Mouse (Mus musculus): Measurements from ENCODE around the gene Hoxa11. TPM values are rescaled to one million over a fixed set of nuclear protein-coding genes. Genes with fewer than 3 reads are reported as not detected.

The Hoxa11 gene
- polyA plus RNA-seq (2012; rRNA removed), result 0.01 TPM in 1 of 2 replicates, not detected in the other

DNA sequence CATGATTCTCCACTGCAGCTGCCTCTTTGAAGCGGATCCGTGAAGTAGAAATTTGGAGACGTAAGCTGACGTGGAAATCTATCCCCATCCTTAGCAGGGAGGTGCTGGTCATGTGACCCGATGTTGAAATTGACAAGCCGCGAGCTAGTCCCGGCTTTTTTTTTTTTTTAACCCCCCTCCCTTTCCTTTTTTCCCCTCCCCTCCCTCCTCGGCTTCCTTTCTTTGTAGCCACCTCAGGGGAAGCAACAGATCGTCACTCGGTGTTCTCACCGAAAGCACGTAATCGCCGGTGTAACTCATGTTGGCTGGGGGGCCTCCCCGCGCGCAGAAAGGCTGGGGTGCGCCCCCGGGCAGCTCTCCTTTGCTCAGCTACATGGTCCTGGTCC, at the start of gene Hoxa11:
Gene Hoxa11, minus strand, starts transcription at position 54 of the 386 bp plus-strand sequence.

DNA sequence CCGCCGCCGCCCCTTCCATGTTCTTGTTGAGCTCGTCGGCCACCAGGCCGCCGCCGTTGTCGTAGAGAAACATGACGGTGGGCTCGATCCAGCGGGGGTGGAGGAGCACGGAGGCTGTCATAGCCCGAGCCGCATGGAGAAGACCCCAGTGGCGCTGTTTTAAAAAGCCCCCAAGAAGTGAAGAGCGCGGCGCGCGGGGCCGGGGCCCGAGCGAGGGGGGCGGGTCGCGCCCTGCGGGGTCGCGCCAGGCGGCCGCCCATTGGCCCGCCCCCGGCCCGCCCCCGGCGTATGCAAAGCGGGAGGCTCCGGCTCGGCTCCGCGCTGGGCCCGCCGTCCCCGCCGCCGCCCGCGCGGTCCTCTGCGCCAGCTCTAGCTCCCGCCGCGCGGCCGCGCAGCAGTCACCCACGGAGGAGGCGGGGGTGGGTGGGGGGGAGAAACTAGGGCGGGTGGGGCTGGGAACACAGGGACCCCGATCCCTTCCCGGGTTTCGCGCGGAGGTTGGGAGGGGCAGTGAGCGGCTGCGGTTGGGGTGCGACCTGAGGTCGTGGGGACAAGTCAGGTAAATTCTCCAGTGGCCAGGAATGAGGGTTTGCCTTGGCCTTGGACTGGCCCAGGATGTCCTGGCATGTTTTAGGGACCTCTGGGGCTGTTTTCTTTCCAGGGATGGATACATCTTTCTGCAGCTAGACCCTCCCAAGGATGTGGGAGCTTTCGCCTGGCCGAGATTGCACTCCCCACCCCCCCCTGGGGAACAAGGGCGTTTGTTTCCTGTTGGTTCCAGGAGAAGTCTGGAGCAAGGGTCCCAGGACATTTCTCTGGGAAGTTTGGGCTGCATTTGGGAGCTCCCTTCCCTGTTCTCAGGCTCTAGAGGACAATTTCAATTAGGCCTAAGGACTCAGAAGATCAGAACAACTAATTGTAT, 15.3 kb upstream of the Hoxa11 start, which contains the start of gene Hoxa13:
Gene Hoxa13, minus strand, starts transcription at position 227 of the 922 bp plus-strand sequence.

DNA sequence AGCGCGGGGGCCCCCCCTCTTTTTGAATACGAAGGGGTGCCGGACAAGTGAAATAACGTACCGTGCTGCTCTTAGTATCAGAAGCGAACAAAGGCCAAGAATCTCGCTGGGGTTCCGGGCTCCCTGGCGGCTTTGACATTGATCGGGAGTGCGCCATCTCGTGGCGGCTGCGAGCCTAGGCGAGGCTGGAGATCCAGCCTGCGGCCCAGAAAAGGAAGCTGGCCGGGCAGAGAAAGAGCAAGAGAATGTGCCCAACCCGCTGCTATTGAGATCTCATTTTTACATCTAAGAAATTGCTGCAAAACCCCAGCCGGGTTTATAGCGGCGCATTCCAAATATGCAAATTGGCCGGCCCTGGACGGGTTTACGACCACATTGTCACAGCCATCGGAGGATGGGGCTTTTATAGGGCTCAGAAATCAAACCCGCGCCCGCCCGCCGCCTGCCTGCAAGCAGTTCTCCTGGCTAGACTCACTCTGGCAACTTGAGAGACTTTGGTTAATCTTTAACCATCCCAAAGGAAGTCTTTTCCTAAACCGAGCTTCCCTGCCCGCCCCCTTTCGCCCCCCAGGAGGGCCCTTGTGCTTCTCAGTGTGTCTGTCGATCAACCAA, 5.1 kb downstream of the Hoxa11 start, which contains the start of gene Hoxa10:
Gene Hoxa10, minus strand, starts transcription at position 466 of the 612 bp plus-strand sequence.

DNA sequence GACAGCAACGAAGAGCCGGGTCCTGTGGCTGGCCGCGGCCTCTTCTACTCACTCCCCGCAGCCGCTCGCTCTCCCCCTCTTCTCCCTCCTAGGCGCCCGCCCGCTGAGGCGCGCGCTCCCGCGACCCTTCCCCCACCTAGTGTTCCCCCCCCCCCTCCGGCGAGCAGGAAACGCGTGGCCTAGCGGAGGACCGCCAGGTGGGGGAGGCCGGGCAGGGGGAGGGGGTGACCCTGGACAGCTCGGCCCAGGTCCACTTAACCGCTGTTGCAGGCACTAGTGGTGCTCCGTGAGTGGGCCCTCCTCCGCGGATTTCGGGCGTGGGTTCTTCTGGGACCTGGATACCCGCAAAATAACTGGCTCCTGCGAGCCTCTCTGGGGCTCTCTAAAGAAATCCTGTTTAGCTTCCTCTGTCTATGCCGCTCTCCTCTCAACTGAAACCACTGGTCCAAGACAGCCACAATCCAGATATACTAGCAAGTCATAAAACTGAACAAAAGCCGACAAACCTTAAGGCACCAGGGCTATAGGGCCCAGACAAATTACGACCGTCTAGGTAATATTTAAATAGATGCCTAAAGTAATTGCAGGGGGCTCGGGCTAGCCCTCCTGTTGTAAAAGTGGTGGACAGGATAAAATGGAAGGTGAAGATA, 15.0 kb downstream of the Hoxa11 start, which contains the start of gene Hoxa9:
Gene Hoxa9, minus strand, starts transcription at position 574 of the 650 bp plus-strand sequence.

DNA sequence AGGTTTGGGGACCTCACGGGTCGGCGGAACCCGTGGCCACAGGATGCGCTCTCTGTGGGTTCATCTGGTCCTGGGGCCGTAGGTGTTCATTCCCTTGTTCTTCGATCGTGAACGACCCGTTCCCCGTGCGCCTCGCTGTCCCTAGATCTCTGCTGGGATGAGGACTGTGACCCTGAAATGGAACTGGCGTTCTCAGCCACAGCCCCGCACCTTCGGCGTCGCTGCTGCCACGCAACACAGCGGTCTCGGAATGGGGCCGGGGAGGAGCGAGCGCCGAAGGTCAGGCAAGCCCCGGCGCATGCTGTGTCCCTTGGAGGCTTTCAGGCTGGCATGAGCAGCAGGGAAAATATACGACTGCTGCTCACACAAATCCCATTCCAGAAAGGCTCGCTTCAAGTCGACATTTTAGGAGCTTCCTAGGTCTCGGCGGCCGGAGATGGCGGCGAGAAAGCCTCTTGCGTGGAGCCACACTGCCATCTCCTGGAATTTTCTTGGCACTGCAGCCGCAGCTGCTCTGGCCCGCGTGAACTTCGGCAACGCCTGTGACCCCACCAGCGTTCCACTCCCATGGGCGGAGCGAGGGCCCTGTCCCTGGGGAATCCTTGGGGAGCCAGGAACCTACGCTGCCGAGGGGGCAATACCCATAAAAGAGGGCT, 24.1 kb downstream of the Hoxa11 start, which contains the start of gene Hoxa7:
Gene Hoxa7, minus strand, starts transcription at position 518 of the 656 bp plus-strand sequence.

DNA sequence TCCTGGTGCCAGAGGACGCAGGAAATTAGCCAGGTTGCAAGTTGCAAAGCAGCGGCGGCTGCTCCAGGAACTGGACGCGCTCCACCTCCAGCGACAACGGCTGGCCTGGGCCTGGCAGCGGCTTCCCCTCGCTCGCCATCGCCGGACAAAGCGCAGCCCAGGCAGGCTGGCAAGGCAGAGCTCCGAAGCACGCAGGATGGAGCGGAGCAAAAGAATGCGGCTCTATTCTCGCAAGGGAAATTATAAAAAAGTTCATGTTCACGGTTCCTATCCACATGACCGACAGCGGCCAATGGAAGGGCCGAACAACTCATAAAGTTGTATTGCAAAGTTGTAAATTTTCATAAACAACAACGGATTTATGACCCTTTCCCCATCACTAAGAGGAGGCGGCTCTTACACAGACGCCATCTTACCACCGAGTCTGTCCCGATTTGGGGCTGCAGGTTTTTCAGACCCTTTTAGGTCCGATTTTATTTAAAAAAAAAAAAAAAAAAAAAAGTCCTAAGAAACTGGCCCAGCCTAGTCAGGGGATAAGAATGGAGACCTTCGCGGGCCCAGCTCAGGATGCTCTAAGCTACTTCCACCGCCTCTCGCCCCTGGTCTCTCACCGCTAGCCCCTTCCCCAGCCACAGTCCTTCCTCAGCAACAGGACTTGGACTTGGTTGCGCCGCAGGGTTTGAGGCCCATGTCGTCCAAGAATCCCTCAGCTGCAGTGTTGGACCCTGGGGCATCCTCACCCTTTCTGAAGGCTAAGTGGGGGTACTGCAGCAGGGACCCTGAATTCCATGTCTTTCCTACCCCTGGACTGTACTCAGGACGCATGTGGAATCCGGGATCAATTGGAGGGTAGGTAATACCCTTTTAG, 32.3 kb downstream of the Hoxa11 start, which contains the start of the genes Hoxa3 and Gm28308:
Gene Hoxa3, minus strand, starts transcription at position 218 of the 868 bp plus-strand sequence.
Gene Gm28308, minus strand, starts transcription at position 221 of the 868 bp plus-strand sequence.

DNA sequence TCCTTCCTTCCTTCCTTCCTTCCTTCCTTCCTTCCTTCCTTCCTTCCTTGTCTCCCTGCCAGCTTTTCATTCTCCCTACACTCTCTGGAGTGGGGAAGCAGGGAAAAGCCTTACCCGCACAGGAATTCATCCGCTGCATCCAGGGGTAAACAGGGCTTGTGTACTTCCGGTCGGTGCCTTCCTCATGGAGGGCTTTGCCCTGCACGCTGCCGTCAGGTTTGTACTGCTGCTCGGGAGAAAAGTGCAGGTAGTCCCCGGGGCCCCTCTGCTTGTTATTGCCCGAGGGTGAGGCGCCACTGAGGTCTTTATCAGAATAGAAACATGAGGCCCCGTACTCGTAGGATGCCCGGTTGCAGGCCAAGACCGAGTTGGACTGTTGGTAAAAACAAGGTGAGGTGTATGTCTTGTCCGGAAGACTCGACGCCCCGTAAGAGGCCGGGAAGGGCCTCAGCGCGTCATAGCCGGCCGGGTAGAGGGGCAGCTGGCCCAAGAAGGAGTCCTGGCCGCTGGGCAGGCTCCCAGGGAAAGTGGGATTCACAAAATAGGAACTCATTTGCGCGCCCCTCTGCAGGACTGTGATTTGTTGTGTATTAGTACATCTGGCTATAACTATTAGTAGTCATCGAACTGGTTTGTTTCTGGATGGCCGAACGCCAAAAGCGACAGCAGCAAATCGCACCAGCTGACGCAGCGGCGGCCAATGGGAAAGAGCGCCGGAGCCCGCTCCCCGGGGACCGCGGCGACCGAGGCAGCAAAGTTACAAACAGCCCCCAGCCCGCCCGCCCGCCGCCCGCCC, 37.3 kb downstream of the Hoxa11 start, which contains the start of gene Hoxa6:
Gene Hoxa6, minus strand, starts transcription at position 651 of the 796 bp plus-strand sequence.

DNA sequence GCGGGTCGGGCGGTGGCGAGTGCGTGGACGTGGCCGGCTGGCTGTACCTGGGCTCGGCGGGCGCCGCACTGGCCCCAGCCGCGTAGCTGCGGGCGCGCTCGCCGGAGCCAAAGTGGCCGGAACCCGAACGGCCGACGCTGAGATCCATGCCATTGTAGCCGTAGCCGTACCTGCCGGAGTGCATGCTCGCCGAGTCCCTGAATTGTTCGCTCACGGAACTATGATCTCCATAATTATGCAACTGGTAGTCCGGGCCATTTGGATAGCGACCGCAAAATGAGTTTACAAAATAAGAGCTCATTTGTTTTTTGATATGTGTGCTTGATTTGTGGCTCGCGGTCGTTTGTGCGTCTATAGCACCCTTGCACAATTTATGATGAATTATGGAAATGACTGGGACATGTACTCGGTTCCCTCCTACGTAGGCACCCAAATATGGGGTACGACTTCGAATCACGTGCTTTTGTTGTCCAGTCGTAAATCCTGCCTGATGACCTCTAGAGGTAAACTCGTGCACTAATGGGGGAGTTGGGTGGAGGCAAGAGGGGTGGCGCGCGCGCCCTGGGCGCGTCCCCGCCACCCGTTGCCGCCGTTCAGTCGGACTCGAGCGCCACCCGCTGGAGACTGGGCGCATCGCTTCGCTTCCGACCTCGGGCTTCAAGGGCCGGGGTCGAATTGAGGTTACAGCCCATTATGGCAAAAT, 41.4 kb downstream of the Hoxa11 start, which contains the start of gene Hoxa5:
Gene Hoxa5, minus strand, starts transcription at position 538 of the 703 bp plus-strand sequence.

Other genes starting within 250 kb of the Hoxa11 start
- gene Skap2, start 233.3 kb downstream of the Hoxa11 start, polyA plus RNA-seq (2012; rRNA removed), result 11.2 and 12.2 TPM in 2 replicates
- gene Hoxa1, start 87.5 kb downstream of the Hoxa11 start, polyA plus RNA-seq (2012; rRNA removed), result 0.25 and 0.27 TPM in 2 replicates
- gene Hoxa2, start 81.0 kb downstream of the Hoxa11 start, polyA plus RNA-seq (2012; rRNA removed), result 0.31 and 0.37 TPM in 2 replicates
- 0.06 TPM in 2 replicates for gene 5730596B20Rik, start 68.3 kb downstream of the Hoxa11 start, polyA plus RNA-seq (2012; rRNA removed)
- gene Hoxa4, start 54.1 kb downstream of the Hoxa11 start, polyA plus RNA-seq (2012; rRNA removed), result 0.27 and 0.32 TPM in 2 replicates
- gene Hoxa5, start 41.2 kb downstream of the Hoxa11 start, polyA plus RNA-seq (2012; rRNA removed), result 0.50 and 0.79 TPM in 2 replicates
- gene Hoxa6, start 37.1 kb downstream of the Hoxa11 start, polyA plus RNA-seq (2012; rRNA removed), result 0.03 and 0.07 TPM in 2 replicates
- 0.44 and 0.45 TPM in 2 replicates for gene Hoxa3, start 32.5 kb downstream of the Hoxa11 start, polyA plus RNA-seq (2012; rRNA removed)
- gene Gm28308, start 32.5 kb downstream of the Hoxa11 start, polyA plus RNA-seq (2012; rRNA removed), result not detected in 2 replicates
- 0.25 and 0.34 TPM in 2 replicates for gene Hoxa7, start 24.0 kb downstream of the Hoxa11 start, polyA plus RNA-seq (2012; rRNA removed)
- 0.50 and 0.54 TPM in 2 replicates for gene Hoxa9, start 14.7 kb downstream of the Hoxa11 start, polyA plus RNA-seq (2012; rRNA removed)
- gene Hoxa10, start 5.0 kb downstream of the Hoxa11 start, polyA plus RNA-seq (2012; rRNA removed), result 0.01 and 0.10 TPM in 2 replicates
- not detected in 2 replicates for gene Hoxa13, start 15.1 kb upstream of the Hoxa11 start, polyA plus RNA-seq (2012; rRNA removed)
- not detected in 2 replicates for gene Evx1, start 67.7 kb upstream of the Hoxa11 start, polyA plus RNA-seq (2012; rRNA removed)